ENCODE assay signal across 8 mouse cellular contexts in the genomic region with DNA sequence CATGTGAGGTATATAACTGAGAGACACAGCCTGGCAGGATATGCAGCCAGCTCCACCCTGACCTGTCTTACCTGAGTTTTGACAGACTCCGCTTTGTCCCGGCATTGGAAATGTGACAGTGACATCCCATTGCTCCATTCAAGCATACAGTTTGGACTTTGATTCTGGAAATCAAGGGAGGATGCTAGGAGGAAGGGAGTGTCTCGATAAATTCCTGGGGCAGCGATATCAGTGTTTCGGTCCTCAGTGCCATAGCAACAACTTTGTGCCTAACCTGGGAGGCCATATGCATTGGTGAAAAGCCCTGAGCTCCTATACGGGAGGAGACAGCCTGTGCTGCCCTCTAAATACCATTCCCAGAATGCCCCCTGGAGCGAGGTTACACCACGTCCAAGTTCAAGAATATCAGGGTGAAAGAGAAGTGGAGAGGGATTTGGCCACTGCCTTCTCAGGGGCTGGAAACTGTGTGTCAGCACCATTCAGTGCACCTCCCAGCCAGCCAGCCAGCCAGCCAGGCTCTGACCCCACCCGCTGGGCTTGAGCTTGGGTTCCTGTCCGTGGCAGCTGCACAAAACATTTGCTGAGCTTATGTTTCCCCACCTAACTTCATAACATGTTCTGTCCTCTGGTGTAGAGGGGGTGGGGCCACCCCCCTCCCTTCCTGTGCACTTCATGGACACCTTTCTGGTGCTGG.
DNase-seq lines count a peak whose midpoint lies in the region; ATAC-seq lines count a peak whose summit lies in the region.

No protein-coding gene starts in this region.

- no peak overlapping the region for H3K4me3 ChIP-seq in heart, embryonic 13.5 days
- H3K4me3 ChIP-seq in limb, embryonic 10.5 days: no peak overlapping the region

- no peaks in the 10 kb centered on the region for H3K9me3 ChIP-seq in heart, embryonic 13.5 days
- H3K9me3 ChIP-seq in limb, embryonic 10.5 days (replicated peaks): no peaks in the 10 kb centered on the region

- 61% methylated on average over 10 of the region's 10 CpGs for WGBS in heart, embryonic 13.5 days
- WGBS in limb, embryonic 10.5 days: 91% methylated on average over 10 of the region's 10 CpGs

- H3K27ac ChIP-seq in heart, embryonic 13.5 days (replicated peaks): peak overlapping the region; percentile 66
- 0 out of 2 replicates have a peak overlapping the region, but pooled peaks have one; percentile 14 for H3K27ac ChIP-seq in limb, embryonic 10.5 days

- no peaks in the 10 kb centered on the region for H3K27me3 ChIP-seq in heart, embryonic 13.5 days (replicated peaks)
- H3K27me3 ChIP-seq in limb, embryonic 10.5 days (ENCODE audit: low read depth, poor library complexity, severe bottlenecking): no peaks in the 10 kb centered on the region

- 0 out of 2 replicates have a peak overlapping the region, but pooled peaks have one; percentile 4 for H3K4me2 ChIP-seq in heart, embryonic 13.5 days

- peaks cover 16% of the 10 kb centered on the region for H3K36me3 ChIP-seq in heart, embryonic 13.5 days
- H3K36me3 ChIP-seq in limb, embryonic 10.5 days: no peaks in the 10 kb centered on the region

- ATAC-seq in heart, embryonic 13.5 days (ENCODE audit: extremely low read depth, insufficient number of reproducible peaks, low FRiP score, low TSS enrichment): no peak
- ATAC-seq in activated CD4-positive, CD25-positive, alpha-beta regulatory T cell, adult 4 months: no peak
- no peak for ATAC-seq in inflammation-experienced regulatory T-cells, adult 6 months

- 0 out of 2 replicates have a peak overlapping the region, but pooled peaks have one; percentile 16 for H3K9ac ChIP-seq in heart, embryonic 13.5 days

- H3K4me1 ChIP-seq in heart, embryonic 13.5 days: peaks cover 64% of the 10 kb centered on the region
- H3K4me1 ChIP-seq in limb, embryonic 10.5 days: peaks cover 19% of the 10 kb centered on the region

- peak; percentile 32 for DNase-seq in adrenal gland, postnatal 10 days
- no peak for DNase-seq in adrenal gland, postnatal 4 days (ENCODE audit: low spot score in 2 of 2)
- DNase-seq in limb, embryonic 10.5 days (ENCODE audit: low spot score): no peak
- peak; percentile 91 for DNase-seq in skeletal muscle tissue, adult 2 months (ENCODE audit: low read depth, low spot score)
- DNase-seq in right cerebral cortex, postnatal 4 days: no peak

Comparison
In these comparisons a context has a peak if more than half of its experiments do, and no peak if none do; other contexts are left out.
1. DNase-seq: peak in adrenal gland, postnatal 10 days (single experiment) and skeletal muscle tissue, adult 2 months (single experiment); none in adrenal gland, postnatal 4 days (0 of 2), limb, embryonic 10.5 days (single experiment) and right cerebral cortex, postnatal 4 days (single experiment).